Mouse (Mus musculus) hindbrain, embryonic 10.5 days (tissue): Measurements from ENCODE around the gene Ly6c2. TPM values are rescaled to one million over a fixed set of nuclear protein-coding genes. Genes with fewer than 3 reads are reported as not detected.
"Not testable (repeated sequence)": the region's sequence is repeated elsewhere in the genome, so short reads cannot be mapped to it uniquely, and the experiment has no call there.

Experiments used
- DNase-seq: peaks from one replicate; pipeline ENCODE4 v3.0.0-alpha.2; 2017; ENCODE audit warnings: low spot score
- H3K27ac ChIP-seq: fragments of 300-500 bp; sonication (generic); 2 replicates; pipeline ENCODE4 v1.5.1; 2016; ENCODE audit warnings: mild to moderate bottlenecking, moderate library complexity
- H3K27me3 ChIP-seq: fragments of 300-500 bp; sonication (generic); 2 replicates; pipeline ENCODE4 v1.6.1; 2016; ENCODE audit warnings: mild to moderate bottlenecking; ENCODE audit not compliant: poor library complexity, insufficient read depth, severe bottlenecking
- H3K36me3 ChIP-seq: fragments of 300-500 bp; sonication (generic); 2 replicates; pipeline ENCODE4 v1.6.1; 2016; ENCODE audit warnings: mild to moderate bottlenecking, moderate library complexity
- H3K4me1 ChIP-seq: fragments of 300-500 bp; sonication (generic); replicated peaks from 2 replicates; pipeline ENCODE4 v1.6.1; 2016; ENCODE audit warnings: mild to moderate bottlenecking
- H3K4me3 ChIP-seq: fragments of 300-500 bp; sonication (generic); 2 replicates; pipeline ENCODE4 v1.5.1; 2016; ENCODE audit warnings: mild to moderate bottlenecking, moderate library complexity
- H3K9me3 ChIP-seq: fragments of 300-500 bp; sonication (generic); 2 replicates; pipeline ENCODE4 v1.6.1; 2016; ENCODE audit warnings: mild to moderate bottlenecking, moderate library complexity
- WGBS: fragments of 180-500 bp; shearing (Covaris S2); methylation state at CpG from one replicate; pipeline ENCODE4 v1.1.7; 2016; 5-methylcytosine and 5-hydroxymethylcytosine counted together
- polyA plus RNA-seq: library from polyadenylated mRNA; unstranded; fragments of >200 nt; fragmentation: Nextera tagmentation; extraction: Ambion mirVana; gene quantifications from 2 replicates; pipeline ENCODE4 v1.2.1, GENCODE M21; 2016

The Ly6c2 gene
- polyA plus RNA-seq, 1 experiment from 2014 or later: not detected

DNA sequence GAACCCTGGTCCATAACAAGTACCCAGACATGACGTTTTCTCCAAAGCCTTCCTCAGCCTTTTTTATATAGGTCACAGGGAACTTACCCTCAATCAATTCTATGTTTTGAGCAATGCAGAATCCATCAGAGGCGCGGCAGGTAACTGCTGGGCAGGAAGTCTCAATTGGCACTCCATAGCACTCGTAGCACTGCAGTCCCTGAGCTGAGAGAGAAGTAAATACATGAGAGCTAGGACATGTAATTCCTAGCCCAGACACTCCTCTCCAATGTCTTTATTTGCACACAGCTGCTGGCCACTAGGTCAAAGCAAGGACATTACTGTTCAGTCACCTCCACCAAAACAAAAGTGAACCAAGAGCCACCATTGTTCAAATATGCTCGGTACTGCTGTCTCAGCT is 1.3 kb downstream of the Ly6c2 start:
- 81% methylated on average over 4 of the region's 5 CpGs for WGBS
- H3K27ac ChIP-seq, DNase-seq, H3K27me3 ChIP-seq, H3K36me3 ChIP-seq, H3K4me3 ChIP-seq, H3K4me1 ChIP-seq, H3K9me3 ChIP-seq: not testable (repeated sequence)

DNA sequence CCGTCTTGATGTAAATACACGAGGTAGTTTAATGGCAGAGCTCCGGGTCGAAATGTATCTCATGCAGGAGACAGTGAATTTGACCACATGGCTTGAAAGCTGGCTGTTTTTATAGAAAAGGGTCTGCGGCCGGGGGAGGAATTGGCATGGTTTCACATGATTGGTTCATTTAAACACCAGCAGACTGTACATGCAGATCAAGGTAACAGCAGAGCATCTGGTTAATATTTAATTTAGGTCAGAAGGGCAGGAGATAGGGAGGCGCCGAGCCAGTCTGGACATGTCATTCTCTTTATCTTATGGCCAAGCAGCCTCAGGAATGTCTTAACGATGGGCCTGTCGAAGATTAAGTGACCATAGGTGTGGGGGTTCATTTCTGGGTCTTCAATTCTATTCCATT is 12.5 kb downstream of the Ly6c2 start:
- H3K4me1 ChIP-seq: no peaks in the 10 kb centered on the region
- H3K27ac ChIP-seq: no peak overlapping the region
- H3K27me3 ChIP-seq: no peaks in the 10 kb centered on the region
- H3K9me3 ChIP-seq: no peaks in the 10 kb centered on the region
- no peak overlapping the region for H3K4me3 ChIP-seq
- no peak for DNase-seq
- H3K36me3 ChIP-seq: no peaks in the 10 kb centered on the region
- 88% methylated on average over 10 of the region's 10 CpGs for WGBS

DNA sequence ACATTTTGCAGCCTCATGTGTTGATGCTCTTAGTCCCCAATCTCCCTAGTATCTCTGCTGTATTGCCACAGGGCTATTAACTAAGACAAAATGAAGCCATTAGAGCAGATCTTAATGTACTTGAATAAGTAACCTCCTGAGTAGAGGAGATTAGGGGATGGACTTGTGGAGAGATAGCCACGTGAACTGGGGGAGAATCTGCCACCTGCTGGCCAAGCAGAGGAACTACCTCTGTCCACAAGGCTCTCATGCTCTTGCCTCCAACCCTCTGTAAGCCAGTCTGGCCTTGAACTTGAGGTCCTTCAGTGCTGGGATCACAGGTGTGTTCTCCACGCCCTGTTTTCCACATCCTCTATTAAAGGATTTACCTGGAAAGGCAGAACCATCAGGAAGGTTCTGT is 23.7 kb downstream of the Ly6c2 start:
- H3K4me1 ChIP-seq, DNase-seq, H3K4me3 ChIP-seq, H3K9me3 ChIP-seq, H3K36me3 ChIP-seq, H3K27ac ChIP-seq, H3K27me3 ChIP-seq: not testable (repeated sequence)
- WGBS: 18% methylated on average over 2 of the region's 2 CpGs

DNA sequence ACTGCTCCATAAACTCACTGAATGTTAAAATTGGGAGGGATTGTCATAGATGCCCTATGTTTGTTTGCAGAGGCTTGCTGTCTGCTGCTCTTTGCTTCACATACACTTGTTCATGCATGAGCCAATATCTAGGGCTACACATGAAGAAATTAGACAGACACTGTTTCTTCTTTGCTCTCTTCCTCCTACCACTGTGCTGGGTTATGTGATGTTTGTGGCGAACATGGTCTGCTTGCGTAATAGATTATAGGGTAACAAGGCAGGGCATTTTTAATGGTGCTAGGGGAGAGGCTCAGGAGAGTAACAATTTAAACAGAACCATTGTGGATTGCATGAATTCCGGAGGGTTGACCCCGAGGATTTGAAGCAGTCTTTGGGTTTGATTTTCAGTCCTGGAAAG is 41.8 kb downstream of the Ly6c2 start:
- DNase-seq: no peak
- Histone ChIP-seq H3K27me3 (no peaks in the 10 kb centered on the region), H3K9me3 (no peaks in the 10 kb centered on the region), H3K4me1 (no peaks in the 10 kb centered on the region), H3K36me3 (no peaks in the 10 kb centered on the region), H3K27ac (no peak overlapping the region), H3K4me3 (no peak overlapping the region)
- WGBS: 84% methylated on average over 4 of the region's 4 CpGs

DNA sequence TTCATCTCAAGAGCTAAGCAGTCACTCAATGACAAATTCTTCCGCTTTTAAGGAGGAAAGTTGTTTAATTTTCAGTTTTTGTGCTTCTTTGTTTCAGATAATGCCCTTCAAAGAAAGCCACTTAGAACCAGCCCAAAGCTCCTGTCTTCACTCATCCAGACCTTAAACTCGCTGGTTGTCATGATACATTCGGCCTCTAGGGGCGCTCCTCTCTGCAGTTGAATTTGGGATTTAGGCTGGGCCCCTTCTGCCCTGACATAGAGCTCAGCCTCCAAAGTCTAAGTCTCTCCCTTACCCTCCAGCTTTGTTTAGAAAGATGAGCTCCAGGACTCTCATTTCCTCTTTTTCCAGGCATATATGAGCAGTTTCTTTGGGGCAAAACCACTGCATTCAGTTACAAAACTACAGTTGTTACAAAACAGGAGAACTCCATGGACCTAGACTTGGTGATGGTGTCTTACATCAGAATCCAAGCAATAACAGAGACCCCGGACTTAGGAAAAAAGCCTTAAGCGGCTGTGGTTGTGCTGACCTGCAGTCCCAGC is 49.7 kb downstream of the Ly6c2 start:
- WGBS: 32% methylated on average over 6 of the region's 6 CpGs
- H3K27me3 ChIP-seq, H3K36me3 ChIP-seq, H3K4me3 ChIP-seq, H3K27ac ChIP-seq, H3K4me1 ChIP-seq, H3K9me3 ChIP-seq: not testable (repeated sequence)
- peak; percentile 60 for DNase-seq

DNA sequence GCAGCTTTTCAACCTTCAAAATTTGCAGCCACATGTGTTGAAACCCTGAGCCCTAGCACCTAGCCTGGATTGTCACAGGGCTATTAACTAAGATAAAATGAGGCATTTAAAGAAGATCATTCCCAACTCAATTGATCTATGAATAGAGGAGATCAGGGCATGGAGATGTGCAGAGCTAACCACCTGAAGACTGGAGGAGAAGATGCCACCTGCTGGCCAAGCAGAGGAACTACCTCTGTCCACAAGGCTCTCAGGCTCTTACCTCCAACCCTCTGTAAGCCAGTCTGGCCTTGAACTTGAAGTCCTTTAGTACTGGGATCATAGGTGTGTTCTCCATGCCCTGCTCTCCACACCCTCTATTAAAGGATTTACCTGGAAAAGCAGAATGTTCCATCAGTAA is 51.3 kb downstream of the Ly6c2 start:
- Histone ChIP-seq H3K27ac (no peak overlapping the region), H3K9me3 (no peaks in the 10 kb centered on the region), H3K4me3 (no peak overlapping the region), H3K27me3 (no peaks in the 10 kb centered on the region), H3K4me1 (no peaks in the 10 kb centered on the region), H3K36me3 (no peaks in the 10 kb centered on the region)
- DNase-seq: peak; percentile 5

Other genes starting within 250 kb of the Ly6c2 start
- not detected in 2 replicates for gene 2010109I03Rik, start 214.9 kb downstream of the Ly6c2 start, polyA plus RNA-seq
- not detected in 2 replicates for gene Ly6i, start 128.5 kb downstream of the Ly6c2 start, polyA plus RNA-seq
- 0.27 TPM in 1 of 2 replicates, not detected in the other for gene Ly6a, start 113.9 kb downstream of the Ly6c2 start, polyA plus RNA-seq
- gene Ly6c1, start 63.1 kb downstream of the Ly6c2 start, polyA plus RNA-seq: 0.84 and 1.5 TPM in 2 replicates
- gene Ly6g, start 43.3 kb upstream of the Ly6c2 start, polyA plus RNA-seq: not detected in 2 replicates
- gene BC025446, start 104.4 kb upstream of the Ly6c2 start, polyA plus RNA-seq: not detected in 2 replicates
- not detected in 2 replicates for gene Ly6f, start 156.5 kb upstream of the Ly6c2 start, polyA plus RNA-seq